In the genomic region with DNA sequence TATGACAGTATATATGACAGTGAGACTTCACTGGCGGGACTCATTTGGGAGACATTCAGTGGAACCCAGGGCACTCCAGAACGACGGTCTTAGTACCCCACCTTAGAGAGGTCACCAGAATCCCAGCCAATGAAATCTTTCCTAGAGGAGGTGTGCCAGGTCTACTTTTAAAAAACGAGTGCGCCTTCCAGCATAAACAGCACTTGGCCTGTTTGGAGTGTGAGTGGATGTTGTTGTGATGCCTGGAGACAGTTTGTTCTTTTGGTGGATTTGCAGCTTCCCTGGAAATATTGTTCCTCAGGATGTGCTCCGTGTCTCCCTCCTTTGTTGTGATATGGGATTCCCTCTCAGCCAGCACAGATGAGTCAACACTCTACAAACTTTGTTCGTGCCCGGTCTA, we compare ENCODE assay signal across 23 mouse cellular contexts.
"Had no signal": no experiment of that assay in that cellular context is flagged by ENCODE, and none has a peak within 500 bp of the region (broad histone marks: within the 10 kb centered on the region; RNA-seq: fewer than 3 reads in every experiment).

No protein-coding gene starts in this region.

- H3K27ac ChIP-seq: layer of hippocampus, adult 2 months; limb, embryonic 10.5 days; limb, embryonic 13.5 days; liver, embryonic 12.5 days; liver, embryonic 15.5 days; macrophage; midbrain, embryonic 12.5 days; midbrain, embryonic 15.5 days; neural tube, embryonic 12.5 days; neural tube, embryonic 15.5 days; stomach, postnatal 0 days had no signal

- H3K4me3 ChIP-seq: layer of hippocampus, adult 2 months; limb, embryonic 10.5 days; limb, embryonic 13.5 days; liver, embryonic 12.5 days; liver, embryonic 15.5 days; midbrain, embryonic 12.5 days; midbrain, embryonic 15.5 days; neural tube, embryonic 12.5 days; neural tube, embryonic 15.5 days had no signal

- H3K4me2 ChIP-seq: limb, embryonic 13.5 days; liver, embryonic 12.5 days; liver, embryonic 15.5 days; lung, embryonic 14.5 days; midbrain, embryonic 12.5 days; midbrain, embryonic 15.5 days; neural tube, embryonic 12.5 days; neural tube, embryonic 15.5 days had no signal

- ATAC-seq: liver, embryonic 12.5 days; midbrain, embryonic 15.5 days had no signal

- DNase-seq: kidney, adult 11 months; kidney, adult 8-10 months; kidney, postnatal 14 days; layer of hippocampus, adult 9-11 months; liver; lung, embryonic 14.5 days; right cerebral cortex, adult 18-20 months; right cerebral cortex, postnatal 14 days; right cerebral cortex, postnatal 4 days; thymus, adult 2 months; thymus, postnatal 14 days; thymus, postnatal 4 days had no signal

- H3K9ac ChIP-seq: limb, embryonic 13.5 days; liver, embryonic 12.5 days; liver, embryonic 15.5 days; lung, embryonic 14.5 days; midbrain, embryonic 12.5 days; midbrain, embryonic 15.5 days; neural tube, embryonic 12.5 days; neural tube, embryonic 15.5 days had no signal

- H3K27me3 ChIP-seq: limb, embryonic 13.5 days; liver, embryonic 12.5 days; liver, embryonic 15.5 days; midbrain, embryonic 12.5 days; midbrain, embryonic 15.5 days; neural tube, embryonic 12.5 days; neural tube, embryonic 15.5 days had no signal

- H3K36me3 ChIP-seq: limb, embryonic 10.5 days; limb, embryonic 13.5 days; liver, embryonic 12.5 days; liver, embryonic 15.5 days; midbrain, embryonic 12.5 days; midbrain, embryonic 15.5 days; neural tube, embryonic 12.5 days; neural tube, embryonic 15.5 days had no signal

- H3K9me3 ChIP-seq: limb, embryonic 10.5 days; limb, embryonic 13.5 days; liver, embryonic 12.5 days; liver, embryonic 15.5 days; midbrain, embryonic 12.5 days; midbrain, embryonic 15.5 days; neural tube, embryonic 12.5 days; neural tube, embryonic 15.5 days had no signal

- H3K4me1 ChIP-seq: liver, embryonic 15.5 days had no signal
